Mouse (Mus musculus): ENCODE data around the gene Slc2a8. TPM values are rescaled to one million over a fixed set of nuclear protein-coding genes. Genes with fewer than 3 reads are reported as not detected.

The Slc2a8 gene
- total RNA-seq, 2 experiments from 2014 or later, result 24.0 to 25.4 TPM

GRCm38 (mm10) chr2:32977114-32977513 is 4.8 kb downstream of the Slc2a8 start:
- DNase-seq (ENCODE audit: low spot score in 2 of 2), result no peak

GRCm38 (mm10) chr2:32974216-32974615 is 7.7 kb downstream of the Slc2a8 start:
- DNase-seq (ENCODE audit: low spot score in 2 of 2), result no peak

- no peak for DNase-seq (ENCODE audit: low spot score in 2 of 2)
These were observed 10.6 kb downstream of the Slc2a8 start for GRCm38 (mm10) chr2:32971235-32971634.

GRCm38 (mm10) chr2:32969326-32969725 is 12.6 kb downstream of the Slc2a8 start:
- no peak for DNase-seq (ENCODE audit: low spot score in 2 of 2)

- no peak for DNase-seq (ENCODE audit: low spot score in 2 of 2)
These were observed 13.8 kb downstream of the Slc2a8 start for GRCm38 (mm10) chr2:32968024-32968614.

- peak; percentile 88 to 90 for DNase-seq (ENCODE audit: low spot score in 2 of 2)
These were observed 14.9 kb downstream of the Slc2a8 start for GRCm38 (mm10) chr2:32966689-32967631.

GRCm38 (mm10) chr2:32966184-32966688 is 15.6 kb downstream of the Slc2a8 start:
- DNase-seq (ENCODE audit: low spot score in 2 of 2), result no peak

- no peak for DNase-seq (ENCODE audit: low spot score in 2 of 2)
These were observed 16.2 kb downstream of the Slc2a8 start for GRCm38 (mm10) chr2:32965511-32966183.

GRCm38 (mm10) chr2:32964659-32965457 is 17.0 kb downstream of the Slc2a8 start:
- no peak for DNase-seq (ENCODE audit: low spot score in 2 of 2)

GRCm38 (mm10) chr2:32963981-32964380 is 17.9 kb downstream of the Slc2a8 start:
- DNase-seq (ENCODE audit: low spot score in 2 of 2), result no peak

- DNase-seq (ENCODE audit: low spot score in 2 of 2), result no peak
These were observed 18.3 kb downstream of the Slc2a8 start for GRCm38 (mm10) chr2:32963544-32963943.

GRCm38 (mm10) chr2:32962875-32963220 is 19.0 kb downstream of the Slc2a8 start:
- DNase-seq (ENCODE audit: low spot score in 2 of 2), result no peak

- DNase-seq (ENCODE audit: low spot score in 2 of 2), result peak in 1 of 2 experiments; percentile 50
These were observed 19.6 kb downstream of the Slc2a8 start for GRCm38 (mm10) chr2:32962062-32962874.

- peak; percentile 93 to 94 for DNase-seq (ENCODE audit: low spot score in 2 of 2)
These were observed 20.5 kb downstream of the Slc2a8 start, which contains the start of the genes Rpl12 and Lrsam1 for GRCm38 (mm10) chr2:32961192-32961995. Gene Rpl12, plus strand, starts transcription at chr2:32961559. Gene Lrsam1, minus strand, starts transcription at chr2:32961614.

GRCm38 (mm10) chr2:32960273-32960672 is 21.6 kb downstream of the Slc2a8 start:
- no peak for DNase-seq (ENCODE audit: low spot score in 2 of 2)

GRCm38 (mm10) chr2:32957344-32957743 is 24.5 kb downstream of the Slc2a8 start:
- no peak for DNase-seq (ENCODE audit: low spot score in 2 of 2)

- DNase-seq (ENCODE audit: low spot score in 2 of 2), result no peak
These were observed 27.3 kb downstream of the Slc2a8 start for GRCm38 (mm10) chr2:32954581-32954980.

GRCm38 (mm10) chr2:32947454-32947853 is 34.4 kb downstream of the Slc2a8 start:
- no peak for DNase-seq (ENCODE audit: low spot score in 2 of 2)

- DNase-seq (ENCODE audit: low spot score in 2 of 2), result no peak
These were observed 41.4 kb downstream of the Slc2a8 start for GRCm38 (mm10) chr2:32940483-32940882.
